Mouse (Mus musculus) central nervous system, embryonic 11.5 days (tissue): ENCODE results near the gene Nr5a1. TPM values are rescaled to one million over a fixed set of nuclear protein-coding genes. Genes with fewer than 3 reads are reported as not detected.

ENCODE experiments used
- polyA plus RNA-seq: library from polyadenylated mRNA; depleted of rRNA; stranded (reverse); fragments of >200 nt; gene quantifications from 2 replicates; pipeline ENCODE4 v1.2.3, GENCODE M21; 2012; rRNA removed

Nr5a1 gene
- polyA plus RNA-seq, result 0.14 and 0.53 TPM in 2 replicates

GRCm38 (mm10) chr2:38714324-38714723 is at the start of gene Nr5a1:
TSS of gene Nr5a1 (minus strand) at chr2:38714542.

GRCm38 (mm10) chr2:38643625-38644427 is 70.5 kb downstream of the Nr5a1 start, which contains the start of gene Psmb7:
TSS of gene Psmb7 (minus strand) at chr2:38644087.

Other genes with a start within 250 kb of the Nr5a1 start
- 47.2 and 55.9 TPM in 2 replicates for gene Nek6, start 202.9 kb downstream of the Nr5a1 start, polyA plus RNA-seq
- 348 and 432 TPM in 2 replicates for gene Psmb7, start 70.5 kb downstream of the Nr5a1 start, polyA plus RNA-seq
- 3.7 and 5.0 TPM in 2 replicates for gene Nr6a1, start 213.1 kb upstream of the Nr5a1 start, polyA plus RNA-seq
- gene Olfml2a, start 217.4 kb upstream of the Nr5a1 start, polyA plus RNA-seq, result 2.3 and 3.2 TPM in 2 replicates